Mouse (Mus musculus) cortical plate, adult 2 months (tissue): ENCODE measurements around the gene Cd24a.

Experiments
- CTCF ChIP-seq: fragments of 200-500 bp; IDR thresholded peaks from 2 replicates; pipeline ENCODE4 v1.5.1; 2011; ENCODE audit warnings: mild to moderate bottlenecking, control low read depth, low read length; ENCODE audit not compliant: insufficient read depth; ENCODE audit errors: extremely low read depth
- POLR2A ChIP-seq: fragments of 200-500 bp; IDR thresholded peaks from 2 replicates; pipeline ENCODE4 v1.6.1; 2011; ENCODE audit warnings: mild to moderate bottlenecking, low read length, control low read depth; ENCODE audit not compliant: insufficient read depth; ENCODE audit errors: extremely low read depth

DNA sequence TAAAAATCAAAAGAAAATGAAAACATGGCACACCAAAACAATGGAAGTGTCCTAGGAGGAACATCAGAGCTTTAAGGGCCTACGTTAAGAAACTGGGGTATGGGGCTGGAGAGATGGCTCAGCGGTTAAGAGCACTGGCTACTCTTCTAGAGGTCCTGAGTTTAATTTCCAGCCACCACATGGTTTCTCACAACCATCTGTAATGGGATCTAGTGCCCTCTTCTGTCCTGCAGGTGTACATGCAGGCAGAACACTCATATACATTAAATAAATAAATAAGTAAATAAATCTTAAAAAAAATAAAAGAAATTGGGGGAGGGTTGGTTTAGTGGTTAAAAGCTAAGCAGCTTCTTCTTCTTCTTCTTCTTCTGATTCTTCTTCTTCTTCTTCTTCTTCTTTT lies 16.8 kb upstream of the Cd24a start:
- TF ChIP-seq POLR2A (no peak), CTCF (no peak)
